Mouse (Mus musculus): ENCODE results near the gene Plekha7. TPM values are rescaled to one million over a fixed set of nuclear protein-coding genes. Genes with fewer than 3 reads are reported as not detected.

The Plekha7 gene
- polyA plus RNA-seq (2012; ENCODE audit: low replicate concordance): 6.5 and 16.1 TPM in 2 replicates

GRCm38 (mm10) chr7:116307871-116308631 lies at the start of gene Plekha7:
Plekha7 (minus strand) TSS chr7:116308376.

GRCm38 (mm10) chr7:116333713-116334668 lies 25.8 kb upstream of the Plekha7 start, which contains the start of gene Rps13:
Rps13 (minus strand) TSS chr7:116334195.

GRCm38 (mm10) chr7:116084366-116084765 lies 223.8 kb downstream of the Plekha7 start, which contains the start of gene Gm4353:
Gm4353 (minus strand) TSS chr7:116084635.

Other genes with a start within 250 kb of the Plekha7 start
- 0.63 and 0.94 TPM in 2 replicates for gene Gm4353, start 223.7 kb downstream of the Plekha7 start, polyA plus RNA-seq (2012; ENCODE audit: low replicate concordance)
- gene Rps13, start 25.8 kb upstream of the Plekha7 start, polyA plus RNA-seq (2012; ENCODE audit: low replicate concordance): 2,248 and 3,668 TPM in 2 replicates
- 2.2 and 4.2 TPM in 2 replicates for gene Pik3c2a, start 135.1 kb upstream of the Plekha7 start, polyA plus RNA-seq (2012; ENCODE audit: low replicate concordance)
- 9.4 and 11.1 TPM in 2 replicates for gene Nucb2, start 196.0 kb upstream of the Plekha7 start, polyA plus RNA-seq (2012; ENCODE audit: low replicate concordance)

All from hematopoietic multipotent progenitor cell, adult 10-12 weeks (in vitro differentiated cells).